Mouse (Mus musculus) cerebellum, adult 2 months (tissue): ENCODE measurements at regions not wholly inside any gene's neighbourhood (a gene's known extent, or its start where the extent isn't known, plus 50 kb on each side); places are given as distances from the start of the nearest gene placed in this dataset.
"Not testable (repeated sequence)": the region's sequence is repeated elsewhere in the genome, so short reads cannot be mapped to it uniquely, and the experiment has no call there.

Experiments used
- DNase-seq, 2 experiments: peaks; one replicate each; pipeline ENCODE4 v3.0.0; 2021
- H3K27ac ChIP-seq: fragments of 200-500 bp; 2 replicates; pipeline ENCODE4 v1.5.1; 2012; ENCODE audit warnings: low read length, control low read depth, inconsistent platforms; ENCODE audit not compliant: insufficient read depth
- H3K27me3 ChIP-seq: fragments of 200-500 bp; 2 replicates; pipeline ENCODE4 v1.6.1; 2012; ENCODE audit warnings: inconsistent platforms, mild to moderate bottlenecking, low read length, moderate library complexity; ENCODE audit not compliant: control insufficient read depth, insufficient read depth
- H3K4me1 ChIP-seq: fragments of 200-500 bp; 2 replicates; pipeline ENCODE4 v1.6.1; 2011; ENCODE audit warnings: low read length; ENCODE audit not compliant: control insufficient read depth, insufficient read depth
- H3K4me3 ChIP-seq: fragments of 200-500 bp; replicated peaks from 2 replicates; pipeline ENCODE3; 2011; ENCODE audit warnings: mild to moderate bottlenecking, low read depth, low read length, control low read depth; ENCODE audit not compliant: insufficient read depth
- CTCF ChIP-seq: fragments of 200-500 bp; IDR thresholded peaks from 2 replicates; pipeline ENCODE4 v1.5.1; 2011; ENCODE audit warnings: low read depth, mild to moderate bottlenecking, control low read depth, low read length, moderate library complexity, borderline replicate concordance; ENCODE audit not compliant: insufficient read depth
- POLR2A ChIP-seq: fragments of 200-500 bp; IDR thresholded peaks from 2 replicates; pipeline ENCODE4 v1.6.1; 2011; ENCODE audit warnings: low read length, control low read depth, borderline replicate concordance; ENCODE audit not compliant: insufficient read depth
- WGBS: fragments of 180-500 bp; shearing (Covaris S2); methylation state at CpG from one replicate; pipeline ENCODE4 v1.1.7; 2018; 5-methylcytosine and 5-hydroxymethylcytosine counted together

DNA sequence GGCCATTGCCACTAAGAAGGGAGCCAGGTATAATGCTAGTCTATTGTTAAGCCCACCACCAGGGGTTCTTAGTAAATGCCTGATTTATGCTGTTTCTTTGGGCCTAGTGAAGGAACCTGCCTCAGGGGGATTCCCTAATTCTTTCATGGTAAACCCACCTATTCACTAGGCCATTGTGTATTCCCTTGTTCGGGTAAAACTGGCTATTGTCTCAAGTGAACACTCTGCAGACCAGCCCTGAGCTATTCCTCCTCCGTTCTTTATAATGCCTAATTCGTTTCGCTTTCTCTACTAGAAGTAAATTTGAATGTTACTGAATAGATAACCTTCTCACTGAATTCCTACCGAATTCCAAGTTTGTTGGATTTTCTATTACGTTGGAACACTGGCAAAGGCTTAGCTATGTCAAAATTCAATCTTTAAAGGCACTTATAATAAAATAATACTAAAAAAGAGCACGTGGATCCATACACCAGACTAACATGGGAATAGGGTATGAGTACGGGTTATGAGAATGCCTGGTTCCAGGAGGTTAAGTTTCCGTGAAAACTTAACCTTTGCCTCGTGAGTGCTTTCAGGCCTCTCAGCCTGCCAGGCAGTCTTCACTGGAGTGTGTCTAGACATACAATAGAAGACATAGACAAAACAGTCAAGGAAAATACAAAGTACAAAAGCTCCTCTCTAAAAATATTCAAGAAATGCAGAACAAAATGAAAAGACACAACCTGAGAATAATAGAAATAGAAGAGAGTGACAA is 536.8 kb upstream of the Cntn5 start:
- H3K27me3 ChIP-seq, DNase-seq, H3K27ac ChIP-seq, H3K4me1 ChIP-seq, H3K4me3 ChIP-seq: not testable (repeated sequence)
- 21% methylated on average over 10 of the region's 10 CpGs for WGBS

DNA sequence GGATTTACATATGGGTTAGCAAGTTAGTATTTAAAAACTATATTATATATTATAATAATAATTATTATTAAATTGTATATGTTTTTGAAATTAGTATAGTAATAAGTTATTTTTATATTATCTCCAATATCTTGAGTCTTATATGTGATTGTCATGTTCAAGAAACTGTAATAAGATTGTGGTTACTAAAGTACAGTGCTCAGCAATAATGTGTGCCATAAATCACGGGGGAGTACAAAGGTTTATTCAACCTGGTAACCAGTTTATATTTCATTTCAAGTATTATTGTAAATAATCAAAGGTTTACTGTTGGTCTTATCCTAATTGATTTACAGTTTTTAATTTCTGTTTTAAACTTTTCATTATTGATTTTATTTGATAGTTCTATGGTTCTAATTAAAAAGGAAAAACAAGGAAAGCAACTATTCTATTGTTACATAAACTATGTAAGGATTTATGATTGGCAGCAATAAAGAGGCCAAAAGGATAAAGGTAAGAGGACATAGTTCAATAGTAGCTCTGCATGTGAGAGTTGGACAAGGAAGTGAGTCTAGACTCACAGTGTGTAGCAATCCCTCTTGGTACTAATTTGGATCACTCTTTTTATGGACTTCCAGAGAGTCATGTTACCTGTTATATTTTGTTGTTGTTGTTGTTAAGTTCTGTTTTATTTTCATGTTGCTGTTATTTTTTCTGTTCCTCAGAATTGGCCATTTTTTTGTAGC is 532.0 kb upstream of the Cntn5 start:
- Histone ChIP-seq H3K4me3 (no peak overlapping the region), H3K27ac (no peak overlapping the region), H3K4me1 (no peaks in the 10 kb centered on the region), H3K27me3 (no peaks in the 10 kb centered on the region)
- 74% methylated on average over 1 of the region's 1 CpGs for WGBS
- TF ChIP-seq POLR2A, result no peak
- no peak for TF ChIP-seq CTCF
- no peak for DNase-seq

- H3K27me3 ChIP-seq, result no peaks in the 10 kb centered on the region
- no peaks in the 10 kb centered on the region for H3K4me1 ChIP-seq
- no peak for TF ChIP-seq POLR2A
- TF ChIP-seq CTCF, result no peak
- no peak overlapping the region for H3K27ac ChIP-seq
- H3K4me3 ChIP-seq, result no peak overlapping the region
- DNase-seq, result no peak
- 34% methylated on average over 2 of the region's 2 CpGs for WGBS
Measured at GRCm38 (mm10) chr9:11436014-11436413, 531.4 kb upstream of the Cntn5 start.

DNA sequence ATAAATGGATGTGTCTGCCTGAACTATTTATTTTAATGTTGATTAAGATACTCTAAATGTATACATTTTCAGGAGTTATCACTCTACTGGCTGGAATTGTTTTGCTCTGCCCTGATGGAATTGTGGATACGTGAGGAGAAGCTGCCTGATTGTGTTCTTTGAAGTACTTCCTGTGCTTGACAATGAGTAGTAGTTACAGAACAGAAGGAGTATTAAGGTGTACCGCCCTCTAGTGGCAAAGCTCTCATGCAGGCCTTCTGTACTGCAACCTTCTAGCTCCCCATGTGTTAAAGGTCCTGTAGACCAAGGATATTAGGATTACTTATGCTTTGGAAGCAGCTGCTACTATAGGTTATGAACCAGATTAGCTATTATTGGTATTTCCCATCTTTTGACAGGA is 530.4 kb upstream of the Cntn5 start:
- H3K4me1 ChIP-seq, result no peaks in the 10 kb centered on the region
- 34% methylated on average over 2 of the region's 2 CpGs for WGBS
- DNase-seq, result peak; percentile 14 to 24
- no peak overlapping the region for H3K27ac ChIP-seq
- H3K27me3 ChIP-seq, result no peaks in the 10 kb centered on the region
- H3K4me3 ChIP-seq, result no peak overlapping the region
- no peak for TF ChIP-seq POLR2A
- peak; percentile 43; the same call in 1 of the 2 replicates for TF ChIP-seq CTCF

GRCm38 (mm10) chr9:11426473-11426872 is 521.9 kb upstream of the Cntn5 start:
- Histone ChIP-seq H3K4me3 (no peak overlapping the region), H3K27me3 (no peaks in the 10 kb centered on the region), H3K4me1 (no peaks in the 10 kb centered on the region), H3K27ac (no peak overlapping the region)
- WGBS, result 88% methylated on average over 3 of the region's 3 CpGs
- TF ChIP-seq CTCF (no peak), POLR2A (no peak)
- DNase-seq, result no peak

DNA sequence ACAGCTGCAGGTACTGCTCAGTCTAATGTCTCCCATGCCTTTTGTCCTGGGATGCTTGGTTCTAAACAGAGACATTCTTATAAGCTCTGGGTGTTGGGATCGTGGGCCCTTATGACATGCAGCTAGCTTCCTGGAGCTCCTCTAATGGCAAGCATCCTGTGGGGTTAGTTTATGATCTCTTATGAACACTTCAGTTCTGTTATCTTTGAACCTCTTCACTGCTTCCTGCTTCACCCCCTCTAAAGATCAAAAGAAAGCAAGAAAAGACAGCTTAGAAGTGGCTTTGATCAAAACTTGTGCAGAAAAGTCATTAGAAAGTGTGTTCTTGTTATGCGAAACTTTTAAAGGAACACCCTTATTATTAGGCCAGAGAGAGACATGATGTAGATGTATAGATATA is 492.3 kb upstream of the Cntn5 start:
- Histone ChIP-seq H3K27ac (no peak overlapping the region), H3K4me3 (no peak overlapping the region), H3K27me3 (no peaks in the 10 kb centered on the region), H3K4me1 (no peaks in the 10 kb centered on the region)
- TF ChIP-seq CTCF, result no peak
- TF ChIP-seq POLR2A, result no peak
- DNase-seq, result no peak
- WGBS, result 78% methylated on average over 2 of the region's 2 CpGs

- no peak for DNase-seq
- Histone ChIP-seq H3K4me1 (no peaks in the 10 kb centered on the region), H3K27ac (no peak overlapping the region), H3K27me3 (no peaks in the 10 kb centered on the region), H3K4me3 (no peak overlapping the region)
- 79% methylated on average over 1 of the region's 1 CpGs for WGBS
- TF ChIP-seq CTCF, result no peak
- no peak for TF ChIP-seq POLR2A
Measured at GRCm38 (mm10) chr9:11381648-11382075, 477.1 kb upstream of the Cntn5 start.

- no peak for DNase-seq
- 70% methylated on average over 7 of the region's 7 CpGs for WGBS
- Histone ChIP-seq H3K27me3 (no peaks in the 10 kb centered on the region), H3K4me3 (no peak overlapping the region), H3K27ac (no peak overlapping the region), H3K4me1 (no peaks in the 10 kb centered on the region)
- TF ChIP-seq POLR2A, result no peak
- TF ChIP-seq CTCF, result no peak
Measured at GRCm38 (mm10) chr9:11380531-11380930, 476.0 kb upstream of the Cntn5 start.
